Mouse (Mus musculus) limb, embryonic 11.5 days (tissue): ENCODE results near the gene Dcdc2b. TPM values are rescaled to one million over a fixed set of nuclear protein-coding genes. Genes with fewer than 3 reads are reported as not detected.

ENCODE experiments used
- ATAC-seq: fragments of 200-750 bp; cut with Nextera tagmentation; 2 replicates; pipeline ENCODE4 v1.8.0; 2017; ENCODE audit warnings: low read depth; ENCODE audit not compliant: insufficient number of reproducible peaks, low FRiP score, low TSS enrichment
- DNase-seq: peaks from one replicate; pipeline ENCODE4 v3.0.0-alpha.2; 2015; ENCODE audit warnings: low spot score
- H3K27ac ChIP-seq: fragments of 300-500 bp; sonication (generic); replicated peaks from 2 replicates; pipeline ENCODE4 v1.5.1; 2014; ENCODE audit warnings: low read depth, mild to moderate bottlenecking, low read length
- H3K27me3 ChIP-seq: fragments of 300-500 bp; sonication (generic); 2 replicates; pipeline ENCODE4 v1.6.1; 2014; ENCODE audit warnings: mild to moderate bottlenecking, low read length, mixed read lengths; ENCODE audit not compliant: control insufficient read depth, insufficient read depth
- H3K36me3 ChIP-seq: fragments of 300-500 bp; sonication (generic); 2 replicates; pipeline ENCODE4 v1.6.1; 2014; ENCODE audit warnings: mild to moderate bottlenecking, low read length, moderate library complexity, mixed read lengths; ENCODE audit not compliant: control insufficient read depth, insufficient read depth
- H3K4me1 ChIP-seq: fragments of 300-500 bp; sonication (generic); 2 replicates; pipeline ENCODE4 v1.6.1; 2014; ENCODE audit warnings: low read length, mixed read lengths; ENCODE audit not compliant: control insufficient read depth, insufficient read depth
- H3K4me2 ChIP-seq: fragments of 300-500 bp; sonication (generic); 2 replicates; pipeline ENCODE4 v1.6.1; 2014; ENCODE audit warnings: low read depth, mild to moderate bottlenecking, moderate library complexity; ENCODE audit not compliant: severe bottlenecking
- H3K4me3 ChIP-seq: fragments of 300-500 bp; sonication (generic); 2 replicates; pipeline ENCODE4 v1.5.1; 2014; ENCODE audit warnings: low read depth, low read length
- H3K9ac ChIP-seq: fragments of 300-500 bp; sonication (generic); 2 replicates; pipeline ENCODE4 v1.6.1; 2014; ENCODE audit warnings: mild to moderate bottlenecking, low read length
- H3K9me3 ChIP-seq: fragments of 300-500 bp; sonication (generic); 2 replicates; pipeline ENCODE4 v1.6.1; 2016; ENCODE audit warnings: low read length; ENCODE audit not compliant: control insufficient read depth
- WGBS: fragments of 180-500 bp; shearing (Covaris S2); extraction: QIAGEN DNeasy Blood & Tissue Kit; methylation state at CpG from one replicate; pipeline ENCODE4 v1.1.7; 2014; 5-methylcytosine and 5-hydroxymethylcytosine counted together
- polyA plus RNA-seq: library from polyadenylated mRNA; unstranded; fragments of >200 nt; fragmentation: Nextera tagmentation; extraction: Ambion mirVana; gene quantifications from 2 replicates; pipeline ENCODE4 v1.2.1, GENCODE M21; 2014

The Dcdc2b gene
- polyA plus RNA-seq, 1 experiment from 2014 or later = 2.8 TPM

DNA sequence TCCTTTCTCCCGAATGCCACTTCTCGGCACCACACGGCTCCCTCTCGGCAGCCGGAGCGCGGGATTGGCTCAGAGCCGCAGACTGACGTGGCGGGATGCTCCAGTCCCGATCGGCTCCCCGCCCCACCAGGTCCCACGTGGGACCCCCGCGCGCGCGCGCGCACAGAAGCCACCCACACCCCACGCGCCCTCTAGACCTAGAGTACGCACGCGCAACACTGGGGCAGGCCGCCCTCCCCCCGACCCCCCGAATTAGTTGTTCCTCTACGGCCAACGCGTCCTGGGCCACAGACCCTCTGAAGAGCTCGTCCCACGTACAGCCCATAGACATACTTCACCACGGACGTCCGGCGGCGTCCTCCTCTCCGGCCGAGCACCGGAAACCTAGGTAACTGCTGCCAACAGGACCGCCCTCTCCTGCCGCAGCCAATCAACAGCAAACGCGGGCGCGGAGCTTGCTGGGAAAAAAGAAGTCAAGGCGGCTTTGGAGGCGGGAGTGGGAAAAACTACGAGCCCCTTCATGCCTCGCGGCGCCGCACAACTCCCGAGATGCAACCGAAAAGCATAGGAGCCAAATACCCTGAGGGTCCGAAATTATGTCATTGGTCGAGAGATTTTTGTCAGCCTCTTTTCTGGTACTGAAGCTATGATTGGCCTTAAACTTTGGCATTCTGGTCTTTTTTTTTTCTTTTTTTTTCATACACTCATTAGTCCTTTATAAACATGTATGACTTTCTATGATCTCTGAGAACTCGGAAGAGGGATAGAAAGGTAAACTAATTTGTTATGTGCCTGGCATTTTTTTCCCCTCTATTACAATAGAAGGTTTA lies 26.8 kb upstream of the Dcdc2b start, which contains the start of gene Txlna:
TSS of gene Txlna (minus strand) at position 428 of the 830 bp plus-strand sequence.
- WGBS = under 1% methylated on average over 60 of the region's 60 CpGs
- Histone ChIP-seq H3K4me1 (peaks cover 11% of the 10 kb centered on the region), H3K9ac (peak within 1 kb of the TSS; percentile 76), H3K27me3 (no peaks in the 10 kb centered on the region), H3K4me3 (peak within 1 kb of the TSS; percentile 74), H3K27ac (peak within 1 kb of the TSS; percentile 87), H3K9me3 (no peaks in the 10 kb centered on the region), H3K4me2 (peak within 1 kb of the TSS; percentile 96), H3K36me3 (peaks cover 26% of the 10 kb centered on the region)
- ATAC-seq = peak; percentile 94
- peak; percentile 97 for DNase-seq

DNA sequence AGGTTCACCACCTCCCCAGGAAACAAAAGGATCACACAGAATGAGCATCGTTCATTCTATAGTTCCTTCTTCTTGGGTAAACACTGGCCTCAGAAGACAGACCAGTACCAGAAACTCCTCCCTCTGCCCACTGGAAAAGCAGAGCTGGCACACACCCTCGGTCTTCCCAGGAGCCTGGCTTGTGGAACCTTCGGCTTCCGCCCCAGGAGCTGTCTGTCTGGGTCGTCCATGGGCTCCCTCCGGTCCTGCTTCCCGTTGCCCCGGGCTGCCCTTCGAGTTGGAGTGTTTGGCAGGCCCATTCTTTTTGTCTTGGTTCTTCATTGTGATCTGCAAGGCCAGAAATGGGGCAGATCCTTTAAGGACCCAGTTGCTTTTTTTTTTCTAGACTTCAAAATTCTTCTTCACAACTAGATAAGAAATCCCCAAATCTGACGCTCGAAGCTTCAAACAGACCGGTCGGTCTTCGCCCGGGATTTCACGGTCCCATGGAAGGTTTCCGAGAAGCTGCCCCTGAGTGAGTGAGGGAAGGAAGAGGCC lies 26.1 kb upstream of the Dcdc2b start:
- ATAC-seq (no peak), DNase-seq (peak; percentile 32)
- WGBS = 9% methylated on average over 17 of the region's 17 CpGs
- no peaks in the 10 kb centered on the region for H3K9me3 ChIP-seq
- H3K36me3 ChIP-seq = peaks cover 26% of the 10 kb centered on the region
- peak overlapping the region; percentile 74 for H3K4me3 ChIP-seq
- H3K9ac ChIP-seq = peak overlapping the region; percentile 76
- H3K27me3 ChIP-seq = no peaks in the 10 kb centered on the region
- peak overlapping the region; percentile 96 for H3K4me2 ChIP-seq
- peak overlapping the region; percentile 87 for H3K27ac ChIP-seq
- peaks cover 11% of the 10 kb centered on the region for H3K4me1 ChIP-seq

DNA sequence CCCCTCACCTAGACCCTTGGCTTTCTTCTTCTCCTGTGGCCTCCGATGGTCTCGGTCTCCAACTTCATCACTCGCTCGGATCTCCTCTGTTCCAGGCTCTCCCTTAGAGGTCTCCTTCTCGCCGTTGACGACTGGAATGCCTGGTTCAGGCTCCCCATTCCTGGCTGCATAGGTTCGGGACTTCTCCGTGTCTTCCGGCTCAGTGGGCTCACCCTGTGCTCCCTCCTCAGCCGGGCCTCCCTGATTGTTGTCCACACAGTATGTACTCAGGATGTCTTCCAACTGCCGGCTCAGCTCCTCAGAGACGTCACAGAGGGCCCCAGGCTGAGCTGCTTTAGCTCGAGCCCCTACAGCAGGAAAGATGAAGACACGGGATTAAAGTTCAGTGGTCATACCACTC lies 25.2 kb upstream of the Dcdc2b start:
- no peak for ATAC-seq
- WGBS = 91% methylated on average over 15 of the region's 15 CpGs
- no peak overlapping the region for H3K9ac ChIP-seq
- no peaks in the 10 kb centered on the region for H3K9me3 ChIP-seq
- H3K36me3 ChIP-seq = peaks cover 24% of the 10 kb centered on the region
- peak overlapping the region; percentile 96; the same call in 1 of the 2 replicates for H3K4me2 ChIP-seq
- H3K4me3 ChIP-seq = no peak overlapping the region; the same call in 1 of the 2 replicates
- peaks cover 11% of the 10 kb centered on the region for H3K4me1 ChIP-seq
- no peaks in the 10 kb centered on the region for H3K27me3 ChIP-seq
- no peak overlapping the region for H3K27ac ChIP-seq
- DNase-seq = no peak

DNA sequence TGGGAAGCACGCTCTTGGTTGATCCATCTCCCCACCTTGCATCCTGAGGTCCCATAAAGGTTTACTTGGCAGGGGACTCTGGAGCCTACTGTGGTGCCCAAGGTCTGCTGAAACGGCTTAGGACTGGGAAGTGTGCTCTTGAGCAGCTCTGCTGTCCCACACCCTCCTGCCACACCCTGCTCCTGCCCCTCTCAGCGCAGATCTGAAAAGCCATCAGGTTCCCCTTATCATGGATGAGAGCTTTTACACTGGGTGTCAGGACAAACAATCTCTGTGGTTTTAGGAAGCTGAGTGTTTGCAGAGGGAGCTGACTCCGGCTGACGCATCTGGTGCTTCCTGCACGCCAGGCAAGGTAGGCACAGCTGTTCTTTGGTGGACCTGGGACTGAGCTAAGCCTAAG lies 19.8 kb upstream of the Dcdc2b start:
- ATAC-seq (no peak), DNase-seq (no peak)
- no peak overlapping the region for H3K9ac ChIP-seq
- no peak overlapping the region for H3K4me3 ChIP-seq
- no peak overlapping the region for H3K4me2 ChIP-seq
- H3K9me3 ChIP-seq = no peaks in the 10 kb centered on the region
- H3K27me3 ChIP-seq = no peaks in the 10 kb centered on the region
- 94% methylated on average over 6 of the region's 6 CpGs for WGBS
- peaks cover under 1% of the 10 kb centered on the region; the same call in 1 of the 2 replicates for H3K4me1 ChIP-seq
- peaks cover 69% of the 10 kb centered on the region for H3K36me3 ChIP-seq
- H3K27ac ChIP-seq = no peak overlapping the region

DNA sequence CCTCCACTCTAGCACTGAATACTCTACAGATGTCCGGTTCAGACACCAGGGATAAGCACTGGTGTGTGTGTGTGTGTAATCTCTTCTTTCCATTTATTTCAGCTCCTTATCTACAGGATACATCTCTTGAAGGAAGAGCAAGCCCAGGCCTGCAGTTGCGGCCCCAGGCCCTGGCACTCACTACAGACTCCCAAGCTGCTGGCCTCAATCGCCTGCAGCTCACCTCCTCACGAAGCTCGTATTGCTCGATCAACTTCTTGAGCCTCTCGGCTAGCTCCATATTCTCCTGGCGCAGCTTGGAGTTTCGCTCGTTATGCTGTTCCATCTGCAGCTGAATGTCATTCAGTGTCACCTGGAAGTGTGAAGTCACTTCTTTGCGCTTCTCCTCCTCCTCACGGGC lies 17.8 kb upstream of the Dcdc2b start:
- no peak for DNase-seq
- no peaks in the 10 kb centered on the region for H3K27me3 ChIP-seq
- H3K4me3 ChIP-seq = no peak overlapping the region
- H3K27ac ChIP-seq = no peak overlapping the region
- no peaks in the 10 kb centered on the region for H3K4me1 ChIP-seq
- no peaks in the 10 kb centered on the region for H3K9me3 ChIP-seq
- H3K9ac ChIP-seq = no peak overlapping the region
- no peak for ATAC-seq
- H3K36me3 ChIP-seq = peaks cover 73% of the 10 kb centered on the region
- WGBS = 93% methylated on average over 12 of the region's 12 CpGs
- H3K4me2 ChIP-seq = no peak overlapping the region

DNA sequence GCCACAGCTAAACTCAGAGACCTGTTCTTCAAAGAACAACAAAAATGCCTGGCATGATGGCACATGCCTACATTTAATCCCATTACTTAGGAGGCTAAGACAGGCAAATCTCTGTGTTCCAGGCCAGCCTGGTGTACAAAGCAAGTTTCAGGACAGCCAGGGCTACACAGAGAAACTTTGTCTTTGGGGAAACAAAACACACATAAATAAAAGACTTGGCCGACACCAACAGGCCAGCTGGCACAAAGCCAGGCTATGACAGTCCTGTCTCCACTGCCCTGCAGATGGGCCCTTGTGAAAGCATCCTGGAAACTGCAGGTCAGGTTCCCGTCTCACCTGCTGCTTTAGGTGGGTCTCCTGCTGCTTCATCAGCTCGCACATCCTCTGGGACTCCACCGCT lies 16.9 kb upstream of the Dcdc2b start:
- Histone ChIP-seq H3K36me3 (peaks cover 71% of the 10 kb centered on the region), H3K4me3 (no peak overlapping the region), H3K4me1 (no peaks in the 10 kb centered on the region), H3K27me3 (no peaks in the 10 kb centered on the region), H3K27ac (no peak overlapping the region), H3K9me3 (no peaks in the 10 kb centered on the region), H3K9ac (no peak overlapping the region), H3K4me2 (no peak overlapping the region)
- no peak for DNase-seq
- WGBS = 87% methylated on average over 4 of the region's 4 CpGs
- ATAC-seq = no peak

DNA sequence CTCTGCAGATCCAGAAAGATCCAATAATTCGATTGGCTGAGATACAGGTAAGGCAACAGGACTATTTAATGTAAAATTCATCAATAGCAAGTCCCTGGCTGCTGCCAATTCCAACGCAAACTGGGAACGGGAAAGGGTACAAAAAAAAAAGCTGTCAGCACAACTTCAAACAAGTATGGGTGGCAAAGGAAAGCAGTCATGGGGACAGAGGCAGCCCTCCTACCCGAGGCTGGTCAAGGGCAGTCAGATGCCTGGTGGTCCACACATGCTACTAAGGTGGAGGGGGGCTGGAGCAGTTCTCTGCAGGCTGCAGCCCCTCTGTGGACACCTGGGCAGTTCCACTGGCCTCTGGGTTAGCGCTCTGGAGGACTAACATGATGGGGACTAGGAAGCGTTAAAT lies 12.0 kb upstream of the Dcdc2b start:
- Histone ChIP-seq H3K36me3 (peaks cover 40% of the 10 kb centered on the region), H3K4me3 (no peak overlapping the region), H3K4me2 (no peak overlapping the region), H3K27ac (no peak overlapping the region), H3K9ac (no peak overlapping the region), H3K9me3 (no peaks in the 10 kb centered on the region), H3K4me1 (peaks cover 25% of the 10 kb centered on the region), H3K27me3 (no peaks in the 10 kb centered on the region)
- no peak for DNase-seq
- WGBS = 76% methylated on average over 6 of the region's 6 CpGs
- no peak for ATAC-seq

DNA sequence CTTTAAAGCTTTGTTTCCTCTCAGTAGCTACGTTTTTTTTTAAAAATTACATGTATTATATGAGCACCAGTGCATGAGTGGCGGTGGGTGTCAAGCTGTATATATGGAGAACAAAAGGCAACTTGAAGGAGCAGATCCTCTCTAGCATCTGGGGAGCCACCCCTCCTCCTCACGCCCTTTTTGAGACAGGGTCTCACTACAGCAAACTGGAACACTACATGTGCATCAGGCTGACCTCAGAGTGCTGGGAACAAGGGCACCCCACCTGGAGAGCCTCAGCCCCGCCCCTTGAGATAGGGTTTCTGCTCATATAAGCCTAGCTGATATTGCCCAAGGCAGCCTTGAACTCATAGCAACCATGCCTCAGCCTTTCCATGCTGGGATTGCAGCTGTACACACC lies 11.4 kb upstream of the Dcdc2b start:
- DNase-seq (no peak), ATAC-seq (no peak)
- H3K4me3 ChIP-seq = no peak overlapping the region
- peak overlapping the region; percentile 84 for H3K4me2 ChIP-seq
- 43% methylated on average over 4 of the region's 4 CpGs for WGBS
- no peak overlapping the region; the same call in 1 of the 2 replicates for H3K9ac ChIP-seq
- no peaks in the 10 kb centered on the region for H3K9me3 ChIP-seq
- H3K27ac ChIP-seq = no peak overlapping the region
- H3K36me3 ChIP-seq = peaks cover 35% of the 10 kb centered on the region
- peaks cover 25% of the 10 kb centered on the region for H3K4me1 ChIP-seq
- no peaks in the 10 kb centered on the region for H3K27me3 ChIP-seq
